Mouse (Mus musculus) hindlimb bud, embryonic 11.5 days (tissue): Measurements from ENCODE around the gene Acvr1c.

Experiments used
- DNase-seq: peaks from one replicate; pipeline ENCODE4 v3.0.0-alpha.2; 2012; ENCODE audit warnings: low read depth, low spot score; ENCODE audit errors: extremely low spot score

Gene Acvr1c

DNA sequence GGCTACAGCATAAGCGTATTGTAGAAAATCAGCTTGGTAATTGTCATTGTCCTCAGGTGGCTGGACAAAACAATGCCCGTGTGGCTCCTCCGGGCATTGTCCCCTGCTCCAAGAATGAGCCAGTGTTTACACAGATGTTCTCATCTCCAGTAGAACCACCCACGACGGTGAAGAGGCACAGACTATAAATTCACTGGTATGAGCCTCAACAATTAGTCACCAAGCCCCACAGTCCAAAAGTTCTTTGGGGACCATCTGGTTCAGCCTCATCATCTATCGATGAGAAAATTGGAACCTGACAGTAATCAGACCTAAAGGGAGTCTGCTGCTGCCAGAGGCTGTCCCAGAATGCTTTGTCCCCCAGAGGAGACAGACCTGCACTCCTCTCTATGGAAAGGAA lies 68.4 kb downstream of the Acvr1c start:
- no peak for DNase-seq

- peak; percentile 6 for DNase-seq
Measured at GRCm38 (mm10) chr2:58282259-58282910, 75.3 kb downstream of the Acvr1c start.

DNA sequence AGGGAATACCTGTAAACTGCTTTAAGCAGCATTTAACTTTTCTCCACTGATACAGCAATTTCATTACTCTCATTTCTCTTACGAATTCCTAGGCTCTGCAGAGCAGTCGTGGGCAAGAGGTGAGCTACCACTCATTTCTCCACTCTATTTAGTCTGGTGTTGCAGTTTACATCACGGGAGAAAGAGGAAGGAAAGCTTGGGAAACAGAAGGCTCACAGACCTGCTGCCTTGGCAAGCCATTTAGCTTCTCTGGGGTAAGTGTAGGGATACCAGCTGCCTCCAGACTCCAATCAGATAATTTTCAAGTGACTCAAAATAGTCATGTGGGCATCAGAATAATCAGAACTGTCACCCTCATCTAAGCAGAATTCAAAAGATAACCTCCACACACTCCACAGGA lies 76.6 kb downstream of the Acvr1c start:
- DNase-seq: no peak

DNA sequence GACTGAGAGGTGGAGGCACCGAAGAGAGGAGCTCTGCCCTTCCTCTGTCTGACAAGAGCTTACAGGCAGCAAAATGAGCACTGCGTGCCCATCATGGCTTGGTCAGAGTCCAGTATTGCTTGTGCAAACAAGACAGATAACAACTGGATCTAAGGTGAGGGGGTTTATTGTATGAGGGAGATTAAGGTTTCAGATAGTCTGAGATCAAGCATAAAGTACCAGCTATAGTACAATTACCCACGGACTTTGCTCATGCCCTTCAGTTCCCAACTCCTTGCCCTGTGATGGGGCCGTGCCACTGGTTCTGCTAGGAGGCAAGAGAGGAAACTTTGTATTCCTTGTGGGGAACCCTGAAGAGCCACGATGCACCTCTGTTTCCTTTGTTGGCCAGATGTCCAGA lies 78.5 kb downstream of the Acvr1c start:
- no peak for DNase-seq

GRCm38 (mm10) chr2:58276454-58276853 lies 81.2 kb downstream of the Acvr1c start:
- no peak for DNase-seq

- no peak for DNase-seq
Measured at GRCm38 (mm10) chr2:58240639-58241038, 117.1 kb downstream of the Acvr1c start.

- no peak for DNase-seq
Measured at GRCm38 (mm10) chr2:58237487-58237886, 120.2 kb downstream of the Acvr1c start.
